Mouse (Mus musculus) liver, embryonic 16.5 days (tissue): ENCODE measurements around the gene H2bfm. TPM values are rescaled to one million over a fixed set of nuclear protein-coding genes. Genes with fewer than 3 reads are reported as not detected.
"Not testable (repeated sequence)": the region's sequence is repeated elsewhere in the genome, so short reads cannot be mapped to it uniquely, and the experiment has no call there.

ENCODE experiments used
- ATAC-seq: fragments of 200-750 bp; cut with Nextera tagmentation; 2 replicates; pipeline ENCODE4 v1.8.0; 2017; ENCODE audit warnings: low read depth, mild to moderate bottlenecking, moderate number of reproducible peaks, moderate library complexity
- H3K27ac ChIP-seq: fragments of 300-500 bp; sonication (generic); 2 replicates; pipeline ENCODE4 v1.5.1; 2014; ENCODE audit warnings: mild to moderate bottlenecking, low read length
- H3K27me3 ChIP-seq: fragments of 300-500 bp; sonication (generic); 2 replicates; pipeline ENCODE4 v1.6.1; 2014; ENCODE audit warnings: low read depth, low read length, mixed read lengths; ENCODE audit not compliant: control insufficient read depth, insufficient read depth
- H3K36me3 ChIP-seq: fragments of 300-500 bp; sonication (generic); 2 replicates; pipeline ENCODE4 v1.6.1; 2014; ENCODE audit warnings: mild to moderate bottlenecking; ENCODE audit not compliant: control insufficient read depth, insufficient read depth
- H3K4me1 ChIP-seq: fragments of 300-500 bp; sonication (generic); 2 replicates; pipeline ENCODE4 v1.6.1; 2014; ENCODE audit warnings: low read depth, low read length, mixed read lengths; ENCODE audit not compliant: control insufficient read depth
- H3K4me2 ChIP-seq: fragments of 300-500 bp; sonication (generic); 2 replicates; pipeline ENCODE4 v1.6.1; 2014; ENCODE audit warnings: low read depth, low read length, mixed read lengths
- H3K4me3 ChIP-seq: fragments of 300-500 bp; sonication (generic); 2 replicates; pipeline ENCODE4 v1.5.1; 2014; ENCODE audit warnings: low read depth, mild to moderate bottlenecking, low read length
- H3K9ac ChIP-seq: fragments of 300-500 bp; sonication (generic); 2 replicates; pipeline ENCODE4 v1.6.1; 2014; ENCODE audit warnings: low read depth, low read length
- H3K9me3 ChIP-seq: fragments of 300-500 bp; sonication (generic); replicated peaks from 2 replicates; pipeline ENCODE4 v1.6.1; 2016; ENCODE audit warnings: low read length; ENCODE audit not compliant: control insufficient read depth
- WGBS: fragments of 180-500 bp; shearing (Covaris S2); extraction: QIAGEN DNeasy Blood & Tissue Kit; methylation state at CpG from one replicate; pipeline ENCODE4 v1.1.7; 2014; ENCODE audit not compliant: insufficient replicate concordance; 5-methylcytosine and 5-hydroxymethylcytosine counted together
- polyA plus RNA-seq: library from polyadenylated mRNA; unstranded; fragments of >200 nt; fragmentation: Nextera tagmentation; extraction: Ambion mirVana; gene quantifications from 2 replicates; pipeline ENCODE4 v1.2.1, GENCODE M21; 2015

The H2bfm gene
- polyA plus RNA-seq: not detected in 2 replicates

DNA sequence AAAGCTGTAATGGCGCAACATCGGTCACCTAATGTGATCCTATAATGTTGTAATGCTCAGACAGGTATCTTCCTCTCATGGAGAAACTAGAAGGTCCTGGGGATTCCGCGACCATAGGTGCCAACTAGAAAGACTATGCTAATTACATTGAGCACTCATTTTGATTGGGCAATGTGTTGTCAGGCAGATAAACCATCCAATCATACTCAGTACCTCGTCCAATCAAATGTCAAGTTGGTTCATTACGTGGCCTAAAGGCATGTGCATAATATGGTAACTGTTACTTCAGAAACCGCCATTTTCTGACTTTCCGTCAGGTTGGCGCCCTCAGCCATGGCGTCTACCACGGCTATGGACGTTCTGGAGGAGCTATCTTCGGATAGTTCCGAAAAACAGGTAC lies at the start of gene H2bfm:
H2bfm (plus strand) TSS at position 295 of the 400 bp plus-strand sequence.
- 76% methylated on average over 14 of the region's 14 CpGs for WGBS
- no peak within 1 kb of the TSS for H3K4me3 ChIP-seq

DNA sequence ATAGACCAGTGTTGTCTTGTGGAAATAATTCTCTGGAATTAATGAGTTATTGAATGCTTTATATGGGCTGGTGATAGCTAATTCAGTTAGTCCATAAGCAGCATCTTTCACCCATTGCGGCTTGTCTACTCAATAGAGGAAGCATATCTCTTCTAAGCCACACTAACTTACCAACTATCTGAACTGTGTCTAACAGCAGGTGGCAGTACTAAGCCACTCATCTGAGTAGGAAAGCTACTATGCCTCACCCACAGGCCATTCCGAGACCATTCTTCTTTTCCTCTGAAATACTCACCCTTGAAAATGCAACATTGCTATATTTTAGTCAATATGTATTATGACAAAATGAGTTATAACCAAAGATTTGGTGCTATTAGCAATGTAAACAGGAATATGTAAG lies 31.4 kb upstream of the H2bfm start:
- no peak overlapping the region for H3K9ac ChIP-seq
- H3K27me3 ChIP-seq: no peaks in the 10 kb centered on the region
- ATAC-seq: no peak
- no peak overlapping the region for H3K27ac ChIP-seq
- no peak overlapping the region for H3K4me3 ChIP-seq
- no peaks in the 10 kb centered on the region for H3K4me1 ChIP-seq
- no peaks in the 10 kb centered on the region for H3K9me3 ChIP-seq
- H3K4me2 ChIP-seq: no peak overlapping the region
- H3K36me3 ChIP-seq: no peaks in the 10 kb centered on the region
- 42% methylated on average over 2 of the region's 2 CpGs for WGBS

More for the DNA sequence above, at the start of gene H2bfm:
- Histone ChIP-seq H3K9me3 (no peaks in the 10 kb centered on the region; the same call in 1 of the 2 replicates), H3K4me1 (no peaks in the 10 kb centered on the region), H3K4me2 (no peak within 1 kb of the TSS), H3K27ac (no peak within 1 kb of the TSS), H3K9ac (no peak within 1 kb of the TSS), H3K36me3 (no peaks in the 10 kb centered on the region), H3K27me3 (no peaks in the 10 kb centered on the region)
- ATAC-seq: no peak

DNA sequence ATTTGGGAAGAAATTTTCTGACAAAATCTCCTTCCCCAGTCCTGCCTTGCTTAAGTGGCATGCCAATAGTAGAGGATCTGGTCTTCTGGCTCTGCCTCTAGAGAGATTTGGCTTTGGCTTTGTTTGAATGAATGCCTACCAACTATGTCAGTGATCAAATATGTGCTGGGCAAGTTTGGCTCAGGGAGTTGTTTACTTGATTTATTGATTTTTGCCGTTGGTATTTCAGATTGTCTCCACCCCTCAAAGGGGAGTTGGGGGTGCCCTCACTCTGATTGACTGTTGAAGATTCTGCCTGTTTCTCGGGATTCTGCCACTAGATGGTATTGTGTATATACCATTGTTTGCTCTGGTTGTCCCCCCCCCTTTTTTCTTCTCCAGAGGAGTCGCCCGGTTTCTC lies 22.8 kb upstream of the H2bfm start:
- Histone ChIP-seq H3K27ac (no peak overlapping the region), H3K4me1 (no peaks in the 10 kb centered on the region), H3K4me2 (no peak overlapping the region), H3K36me3 (no peaks in the 10 kb centered on the region), H3K9me3 (no peaks in the 10 kb centered on the region), H3K4me3 (no peak overlapping the region), H3K9ac (no peak overlapping the region), H3K27me3 (no peaks in the 10 kb centered on the region)
- no peak for ATAC-seq
- 38% methylated on average over 4 of the region's 4 CpGs for WGBS

DNA sequence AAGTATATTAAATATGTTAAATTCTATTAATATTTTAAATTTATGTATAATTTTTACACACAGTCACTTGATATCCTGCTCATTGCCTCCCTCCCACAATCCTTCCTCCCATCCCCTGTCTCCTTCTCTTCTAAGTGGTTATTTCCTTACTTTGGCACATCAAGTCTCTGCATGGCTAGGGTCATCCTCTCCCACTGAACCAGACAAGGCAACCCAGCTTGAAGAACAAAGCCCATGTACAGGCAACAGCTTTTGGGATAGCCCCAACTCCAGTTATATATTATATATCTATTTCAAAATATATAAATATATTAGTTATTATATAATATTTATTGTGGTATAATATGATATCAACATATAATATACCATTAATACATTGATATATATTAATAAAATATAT lies 1.3 kb upstream of the H2bfm start:
- ATAC-seq: no peak
- Histone ChIP-seq H3K4me1 (no peaks in the 10 kb centered on the region), H3K4me3 (no peak overlapping the region), H3K36me3 (no peaks in the 10 kb centered on the region), H3K27ac (no peak overlapping the region), H3K9ac (no peak overlapping the region), H3K9me3 (no peaks in the 10 kb centered on the region; the same call in 1 of the 2 replicates), H3K27me3 (no peaks in the 10 kb centered on the region), H3K4me2 (no peak overlapping the region)

DNA sequence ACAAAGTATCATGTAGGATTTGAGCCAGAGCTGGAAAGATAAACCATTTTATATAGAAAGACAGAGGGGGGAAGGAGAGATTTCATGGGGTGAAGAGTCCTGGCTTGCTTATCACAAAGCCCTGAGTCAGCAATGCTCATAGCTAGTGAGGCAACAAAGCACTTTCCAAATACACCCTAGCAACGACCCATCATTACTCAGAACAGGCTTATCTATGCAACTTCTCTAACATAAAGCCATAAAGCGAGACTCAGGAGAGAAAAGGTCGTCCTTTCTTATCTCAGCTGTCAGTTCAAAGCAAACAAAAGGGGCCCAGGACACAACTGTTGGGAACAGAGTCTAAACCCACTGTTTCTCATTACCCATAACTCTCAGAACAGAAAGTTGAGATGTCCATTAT lies 10.9 kb downstream of the H2bfm start:
- Histone ChIP-seq H3K4me2 (no peak overlapping the region), H3K4me1 (no peaks in the 10 kb centered on the region), H3K4me3 (no peak overlapping the region), H3K36me3 (no peaks in the 10 kb centered on the region), H3K9ac (no peak overlapping the region), H3K9me3 (no peaks in the 10 kb centered on the region), H3K27ac (no peak overlapping the region), H3K27me3 (no peaks in the 10 kb centered on the region)
- WGBS: 9% methylated on average over 3 of the region's 3 CpGs
- ATAC-seq: no peak; the same call in 1 of the 2 replicates

DNA sequence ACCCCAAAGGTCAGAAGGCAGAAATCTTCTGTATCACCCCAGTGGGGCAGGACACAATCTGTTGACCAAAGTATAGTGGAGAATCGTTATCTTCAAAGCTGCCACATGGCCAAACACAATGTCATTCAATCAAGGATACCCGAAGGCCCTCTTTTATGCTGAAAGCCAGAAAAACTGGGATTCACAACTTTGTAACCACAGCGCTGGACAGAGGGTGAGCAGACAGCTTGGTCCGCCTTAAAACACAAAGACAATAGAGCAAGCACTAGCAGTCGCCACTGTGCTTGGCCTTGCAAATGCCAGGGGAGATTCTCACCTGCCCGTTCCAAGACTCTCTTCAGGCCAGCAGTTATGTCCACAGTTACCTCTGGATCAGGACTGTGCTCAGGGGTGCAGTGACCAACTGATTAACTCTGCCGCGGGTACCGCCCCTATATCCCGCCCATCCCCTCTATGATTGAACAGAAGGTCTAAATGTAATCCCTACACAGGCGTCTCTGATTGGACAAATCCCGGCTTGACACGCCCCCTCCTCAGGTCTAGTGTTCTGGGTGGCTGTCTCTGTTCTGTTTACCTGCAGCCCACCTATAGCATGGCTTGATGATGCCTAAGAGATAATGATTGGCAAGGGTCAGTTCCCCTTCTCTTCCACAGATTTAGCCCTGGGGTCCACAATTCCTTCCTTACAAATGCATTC lies 30.6 kb downstream of the H2bfm start:
- not testable (repeated sequence) for H3K9me3 ChIP-seq, H3K27me3 ChIP-seq, H3K36me3 ChIP-seq, H3K4me3 ChIP-seq, H3K4me1 ChIP-seq, H3K27ac ChIP-seq, H3K9ac ChIP-seq
- 0 out of 2 replicates have a peak overlapping the region, but pooled peaks have one; percentile 1 for H3K4me2 ChIP-seq
- ATAC-seq: peak; percentile 87
- WGBS: 20% methylated on average over 13 of the region's 13 CpGs

DNA sequence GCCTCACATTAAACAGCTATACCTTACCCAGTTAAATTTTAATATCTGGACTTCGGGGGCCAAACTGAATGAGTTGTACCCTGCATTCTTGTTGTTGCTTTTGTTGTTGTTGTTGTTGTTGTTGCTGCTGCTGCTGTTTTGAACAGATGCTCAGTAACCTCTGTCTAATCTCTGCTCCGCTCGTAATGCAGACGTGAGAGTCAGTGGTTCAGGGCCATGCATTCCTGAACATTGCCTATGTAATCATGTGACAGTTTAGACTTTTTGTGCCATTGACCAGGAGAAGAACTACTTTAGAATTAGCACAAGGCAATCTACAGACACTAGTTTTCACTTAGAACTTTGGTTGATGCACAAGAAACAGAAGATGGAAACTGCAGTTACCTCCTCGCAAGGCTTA lies 31.2 kb downstream of the H2bfm start:
- H3K4me3 ChIP-seq, ATAC-seq, H3K9me3 ChIP-seq, H3K36me3 ChIP-seq, H3K9ac ChIP-seq, H3K4me1 ChIP-seq, H3K27me3 ChIP-seq, H3K27ac ChIP-seq: not testable (repeated sequence)
- H3K4me2 ChIP-seq: 0 out of 2 replicates have a peak overlapping the region, but pooled peaks have one; percentile 1
- 62% methylated on average over 5 of the region's 5 CpGs for WGBS

DNA sequence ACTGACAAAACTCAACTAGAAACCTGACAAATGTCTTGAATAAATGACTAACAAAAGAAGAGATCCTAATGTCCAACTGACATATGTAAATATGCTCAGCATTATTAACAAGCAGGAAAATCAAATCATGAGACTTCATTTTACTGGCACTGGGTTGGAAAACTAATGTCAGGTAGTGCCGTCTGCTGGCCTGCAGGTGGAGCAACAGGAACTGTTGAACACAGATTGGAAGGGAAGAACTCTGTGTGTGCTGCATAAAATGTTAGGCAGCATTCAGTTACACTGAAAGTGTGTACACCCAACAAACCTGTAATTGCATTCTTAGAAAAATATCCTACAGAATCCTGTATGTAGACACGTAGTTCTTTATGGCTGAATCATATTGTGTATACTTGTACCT lies 32.6 kb downstream of the H2bfm start:
- no peaks in the 10 kb centered on the region for H3K9me3 ChIP-seq
- 30% methylated on average over 2 of the region's 2 CpGs for WGBS
- no peak overlapping the region for H3K9ac ChIP-seq
- no peaks in the 10 kb centered on the region for H3K27me3 ChIP-seq
- no peak overlapping the region for H3K4me2 ChIP-seq
- H3K4me1 ChIP-seq: no peaks in the 10 kb centered on the region
- no peak for ATAC-seq
- no peak overlapping the region for H3K4me3 ChIP-seq
- H3K27ac ChIP-seq: no peak overlapping the region
- no peaks in the 10 kb centered on the region for H3K36me3 ChIP-seq

DNA sequence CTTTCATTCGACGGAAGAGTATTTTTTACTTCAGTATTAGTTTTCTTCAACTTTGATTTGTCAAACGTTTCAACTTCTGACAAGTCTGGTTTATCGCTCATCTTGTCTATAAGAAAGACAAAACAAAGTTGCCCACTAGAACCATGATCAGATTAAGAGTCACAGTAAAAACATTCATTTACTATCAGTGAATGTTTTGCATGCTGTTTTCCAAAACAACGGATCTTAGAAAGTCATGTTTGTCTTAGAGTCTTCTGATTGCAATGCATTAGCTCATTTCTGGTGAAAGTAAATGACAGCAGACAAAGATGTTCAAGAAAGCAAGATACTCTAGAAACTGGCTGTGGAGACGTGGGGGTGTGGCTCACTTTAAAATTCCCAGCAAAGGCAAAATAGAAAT lies 48.3 kb downstream of the H2bfm start, which contains the start of gene Tmsb15b2:
Tmsb15b2 (minus strand) TSS at position 101 of the 400 bp plus-strand sequence.
- H3K4me2 ChIP-seq: peak within 1 kb of the TSS; percentile 42
- not testable (repeated sequence) for ATAC-seq, H3K27me3 ChIP-seq, H3K36me3 ChIP-seq, H3K9me3 ChIP-seq, H3K4me1 ChIP-seq, H3K9ac ChIP-seq, H3K27ac ChIP-seq
- H3K4me3 ChIP-seq: peak within 1 kb of the TSS; percentile 44; the same call in 1 of the 2 replicates
- 65% methylated on average over 6 of the region's 6 CpGs for WGBS
